Mouse (Mus musculus) brain, embryonic 14.5 days (tissue): ENCODE measurements around the gene Gm3045.

Experiments
- CTCF ChIP-seq: fragments of 200-500 bp; IDR thresholded peaks from 2 replicates; pipeline ENCODE4 v1.5.1; 2012; ENCODE audit warnings: inconsistent platforms, mild to moderate bottlenecking, moderate library complexity, borderline replicate concordance; ENCODE audit not compliant: insufficient read depth, insufficient read length; ENCODE audit errors: extremely low read depth
- POLR2A ChIP-seq: fragments of 200-500 bp; IDR thresholded peaks from 2 replicates; pipeline ENCODE4 v1.6.1; 2012; ENCODE audit warnings: mild to moderate bottlenecking, inconsistent platforms, borderline replicate concordance; ENCODE audit not compliant: poor library complexity, insufficient read depth, insufficient read length, severe bottlenecking; ENCODE audit errors: extremely low read depth

GRCm38 (mm10) chr13:56380855-56381685 lies 45.3 kb upstream of the Gm3045 start:
- no peak for TF ChIP-seq POLR2A
- TF ChIP-seq CTCF: no peak
